Mouse (Mus musculus): Measurements from ENCODE around the gene Fto.

DNA sequence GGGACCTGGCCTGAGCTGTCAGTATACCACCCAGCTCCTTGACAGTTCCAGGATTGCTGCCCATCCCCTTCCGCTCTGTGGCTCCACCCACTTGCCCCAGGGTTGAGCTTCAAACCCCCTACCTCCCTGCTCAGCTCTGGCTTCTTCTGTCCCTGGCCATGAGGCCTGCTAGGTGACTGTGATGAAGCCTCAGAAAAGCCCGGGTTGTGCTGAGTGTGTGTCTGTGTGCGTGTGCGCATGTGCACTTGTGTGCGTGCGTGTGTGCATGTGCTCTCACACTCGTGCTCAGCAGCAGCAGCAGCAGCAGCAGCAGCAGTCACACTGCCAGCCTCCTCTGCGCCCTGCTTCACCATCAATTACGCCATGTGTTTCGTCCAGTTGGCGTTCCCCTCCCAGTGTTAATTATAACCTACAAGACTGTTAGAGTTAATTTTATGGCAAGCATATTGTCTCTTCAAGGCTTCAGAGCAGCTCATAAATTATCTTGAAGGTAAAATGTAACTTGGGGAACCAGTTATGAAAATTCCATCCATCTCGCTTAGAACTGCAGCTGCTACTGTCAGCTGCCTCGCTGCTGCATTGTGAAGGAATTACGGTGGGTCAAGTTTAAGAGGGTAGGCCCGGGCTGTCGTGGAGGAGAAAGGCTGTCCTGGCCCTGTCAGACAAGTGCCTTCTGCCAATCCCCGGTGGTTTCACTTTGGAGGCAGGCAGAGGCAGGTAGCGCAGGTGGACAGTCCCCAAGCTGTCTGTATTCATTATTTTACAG is 219.5 kb downstream of the Fto start:
- TF ChIP-seq POLR2A (IDR thresholded peaks at IDR 0.05; ENCODE audit: low read depth, low read length) (no peak), CTCF (conservative IDR thresholded peaks at IDR 0.05; ENCODE audit: insufficient read depth, insufficient read length, low read depth, low read length) (no peak)
